Mouse (Mus musculus): ENCODE results near the gene Ip6k2. TPM values are rescaled to one million over a fixed set of nuclear protein-coding genes. Genes with fewer than 3 reads are reported as not detected.

The Ip6k2 gene
- polyA plus RNA-seq, 1 experiment from 2014 or later, result 88.1 TPM

- 0 out of 2 replicates have a peak overlapping the region, but pooled peaks have one; percentile 8 for H3K27ac ChIP-seq (ENCODE audit: low read depth)
- 70% methylated on average over 2 of the region's 2 CpGs for WGBS
- H3K36me3 ChIP-seq (ENCODE audit: insufficient read depth), result peaks cover 46% of the 10 kb centered on the region
- DNase-seq, result no peak
- no peaks in the 10 kb centered on the region for H3K27me3 ChIP-seq (ENCODE audit: insufficient read depth, low read length)
- peaks cover 16% of the 10 kb centered on the region for H3K4me1 ChIP-seq (ENCODE audit: insufficient read depth)
- ATAC-seq (ENCODE audit: insufficient read depth), result no peak
- TF ChIP-seq CTCF (IDR thresholded peaks at IDR 0.05; ENCODE audit: low read depth), result no peak
- no peaks in the 10 kb centered on the region for H3K9me3 ChIP-seq (ENCODE audit: low read depth, low read length)
- no peak overlapping the region for H3K9ac ChIP-seq
- H3K4me2 ChIP-seq, result no peak overlapping the region
- H3K4me3 ChIP-seq (ENCODE audit: low read depth, low read length), result no peak overlapping the region
Observed at GRCm38 (mm10) chr9:108795281-108795680, 11.7 kb downstream of the Ip6k2 start.

- ATAC-seq (ENCODE audit: insufficient read depth) (peak; percentile 59; the same call in 1 of the 2 replicates), DNase-seq (peak; percentile 35)
- 36% methylated on average over 11 of the region's 11 CpGs for WGBS
- no peak overlapping the region for H3K4me3 ChIP-seq (ENCODE audit: low read depth, low read length)
- H3K9ac ChIP-seq, result peak overlapping the region; percentile 23; the same call in 1 of the 2 replicates
- no peaks in the 10 kb centered on the region for H3K9me3 ChIP-seq (ENCODE audit: low read depth, low read length)
- H3K27ac ChIP-seq (ENCODE audit: low read depth), result 0 out of 2 replicates have a peak overlapping the region, but pooled peaks have one; percentile 8
- TF ChIP-seq CTCF (IDR thresholded peaks at IDR 0.05; ENCODE audit: low read depth), result no peak
- H3K4me2 ChIP-seq, result 0 out of 2 replicates have a peak overlapping the region, but pooled peaks have one; percentile 7
- H3K27me3 ChIP-seq (ENCODE audit: insufficient read depth, low read length), result no peaks in the 10 kb centered on the region
- H3K36me3 ChIP-seq (ENCODE audit: insufficient read depth), result peaks cover 51% of the 10 kb centered on the region
- peaks cover 16% of the 10 kb centered on the region for H3K4me1 ChIP-seq (ENCODE audit: insufficient read depth)
Observed at GRCm38 (mm10) chr9:108795762-108796161, 12.2 kb downstream of the Ip6k2 start.

DNA sequence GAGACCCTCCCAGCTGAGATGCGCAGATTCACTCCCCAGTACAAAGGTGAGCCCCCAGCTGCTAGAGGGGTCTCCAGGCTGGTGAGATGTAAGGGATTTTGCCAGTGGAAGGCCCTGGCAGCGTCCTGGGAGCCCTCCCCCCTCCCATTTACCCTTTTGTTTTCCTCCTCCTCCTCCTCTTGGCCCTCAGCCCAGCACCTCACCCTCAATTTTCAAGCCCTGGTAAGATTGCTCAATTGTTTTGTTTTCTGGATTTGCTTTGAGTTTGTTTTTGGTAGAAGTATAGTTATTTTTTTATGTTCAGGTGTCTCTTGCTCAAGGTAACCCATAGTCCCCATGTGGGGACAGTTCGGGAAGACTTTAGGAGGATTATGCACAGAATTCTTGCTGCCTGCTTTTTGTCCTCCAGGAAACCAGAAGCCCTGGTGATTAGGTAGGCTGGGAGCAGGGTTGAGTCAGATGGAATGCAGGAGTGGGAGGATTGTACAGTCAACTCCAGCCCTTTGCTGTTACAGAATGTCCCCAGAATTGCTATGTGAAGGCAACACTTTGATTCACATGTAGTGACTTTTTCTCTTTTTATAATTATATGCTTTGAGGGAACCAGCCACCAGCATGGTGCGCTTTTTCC, 12.9 kb downstream of the Ip6k2 start:
- Histone ChIP-seq H3K4me1 (ENCODE audit: insufficient read depth) (peaks cover 16% of the 10 kb centered on the region), H3K9ac (peak overlapping the region; percentile 23; the same call in 1 of the 2 replicates), H3K27me3 (ENCODE audit: insufficient read depth, low read length) (no peaks in the 10 kb centered on the region), H3K4me2 (0 out of 2 replicates have a peak overlapping the region, but pooled peaks have one; percentile 7), H3K27ac (ENCODE audit: low read depth) (no peak overlapping the region; the same call in 1 of the 2 replicates), H3K36me3 (ENCODE audit: insufficient read depth) (peaks cover 58% of the 10 kb centered on the region), H3K9me3 (ENCODE audit: low read depth, low read length) (no peaks in the 10 kb centered on the region), H3K4me3 (ENCODE audit: low read depth, low read length) (no peak overlapping the region)
- 81% methylated on average over 4 of the region's 4 CpGs for WGBS
- no peak for TF ChIP-seq CTCF (IDR thresholded peaks at IDR 0.05; ENCODE audit: low read depth)
- no peak for ATAC-seq (ENCODE audit: insufficient read depth)
- no peak for DNase-seq

DNA sequence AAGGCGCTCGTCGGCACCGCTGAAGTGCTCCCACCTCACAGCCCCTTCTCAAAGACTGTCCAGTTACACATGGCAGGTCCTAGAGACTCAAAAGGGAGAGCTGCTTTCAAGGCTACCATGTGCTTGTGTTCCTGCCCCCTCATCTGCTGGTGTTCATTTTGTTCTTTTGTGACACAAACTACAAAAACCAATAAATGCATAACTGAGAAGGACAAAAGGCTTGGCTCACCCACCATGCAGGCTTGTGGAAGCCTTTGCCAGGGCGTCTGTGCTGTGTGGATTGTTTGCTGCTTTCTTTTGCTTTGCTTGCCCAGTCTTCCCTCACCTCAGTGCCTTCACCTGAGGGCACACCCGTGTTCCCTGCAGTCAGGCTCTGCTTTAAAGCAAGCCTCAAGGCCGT, 13.9 kb downstream of the Ip6k2 start:
- no peak overlapping the region for H3K27ac ChIP-seq (ENCODE audit: low read depth)
- H3K9me3 ChIP-seq (ENCODE audit: low read depth, low read length), result no peaks in the 10 kb centered on the region
- peaks cover 16% of the 10 kb centered on the region for H3K4me1 ChIP-seq (ENCODE audit: insufficient read depth)
- peaks cover 68% of the 10 kb centered on the region for H3K36me3 ChIP-seq (ENCODE audit: insufficient read depth)
- H3K4me3 ChIP-seq (ENCODE audit: low read depth, low read length), result no peak overlapping the region
- H3K9ac ChIP-seq, result no peak overlapping the region
- DNase-seq (no peak), ATAC-seq (ENCODE audit: insufficient read depth) (no peak)
- no peaks in the 10 kb centered on the region for H3K27me3 ChIP-seq (ENCODE audit: insufficient read depth, low read length)
- TF ChIP-seq CTCF (IDR thresholded peaks at IDR 0.05; ENCODE audit: low read depth), result no peak
- 88% methylated on average over 7 of the region's 7 CpGs for WGBS
- H3K4me2 ChIP-seq, result no peak overlapping the region

- ATAC-seq (ENCODE audit: insufficient read depth) (no peak), DNase-seq (no peak)
- Histone ChIP-seq H3K36me3 (ENCODE audit: insufficient read depth) (peaks cover 80% of the 10 kb centered on the region), H3K9me3 (ENCODE audit: low read depth, low read length) (no peaks in the 10 kb centered on the region), H3K4me1 (ENCODE audit: insufficient read depth) (peaks cover 12% of the 10 kb centered on the region), H3K4me3 (ENCODE audit: low read depth, low read length) (no peak overlapping the region), H3K27me3 (ENCODE audit: insufficient read depth, low read length) (no peaks in the 10 kb centered on the region), H3K4me2 (no peak overlapping the region), H3K9ac (no peak overlapping the region), H3K27ac (ENCODE audit: low read depth) (no peak overlapping the region)
- TF ChIP-seq CTCF (IDR thresholded peaks at IDR 0.05; ENCODE audit: low read depth), result no peak
- WGBS, result 78% methylated on average over 5 of the region's 5 CpGs
Observed at GRCm38 (mm10) chr9:108798508-108799075, 15.0 kb downstream of the Ip6k2 start.

- DNase-seq, result no peak
- WGBS, result 70% methylated on average over 3 of the region's 3 CpGs
Observed at GRCm38 (mm10) chr9:108799564-108799963, 16.0 kb downstream of the Ip6k2 start.

GRCm38 (mm10) chr9:108805768-108806167, 22.2 kb downstream of the Ip6k2 start:
- no peak overlapping the region for H3K4me2 ChIP-seq
- no peak overlapping the region for H3K4me3 ChIP-seq (ENCODE audit: low read depth, low read length)
- no peaks in the 10 kb centered on the region for H3K9me3 ChIP-seq (ENCODE audit: low read depth, low read length)
- DNase-seq (no peak), ATAC-seq (ENCODE audit: insufficient read depth) (no peak)
- H3K36me3 ChIP-seq (ENCODE audit: insufficient read depth), result peaks cover 72% of the 10 kb centered on the region
- H3K27me3 ChIP-seq (ENCODE audit: insufficient read depth, low read length), result no peaks in the 10 kb centered on the region
- H3K27ac ChIP-seq (ENCODE audit: low read depth), result no peak overlapping the region
- H3K9ac ChIP-seq, result no peak overlapping the region
- 84% methylated on average over 8 of the region's 8 CpGs for WGBS
- H3K4me1 ChIP-seq (ENCODE audit: insufficient read depth), result peaks cover 6% of the 10 kb centered on the region; the same call in 1 of the 2 replicates
- no peak for TF ChIP-seq CTCF (IDR thresholded peaks at IDR 0.05; ENCODE audit: low read depth)

More at GRCm38 (mm10) chr9:108799564-108799963, 16.0 kb downstream of the Ip6k2 start:
- Histone ChIP-seq H3K27ac (ENCODE audit: low read depth) (no peak overlapping the region), H3K9ac (no peak overlapping the region), H3K27me3 (ENCODE audit: insufficient read depth, low read length) (no peaks in the 10 kb centered on the region), H3K9me3 (ENCODE audit: low read depth, low read length) (no peaks in the 10 kb centered on the region), H3K36me3 (ENCODE audit: insufficient read depth) (peaks cover 89% of the 10 kb centered on the region), H3K4me2 (no peak overlapping the region), H3K4me1 (ENCODE audit: insufficient read depth) (peaks cover 12% of the 10 kb centered on the region), H3K4me3 (ENCODE audit: low read depth, low read length) (no peak overlapping the region)
- ATAC-seq (ENCODE audit: insufficient read depth), result no peak
- TF ChIP-seq CTCF (IDR thresholded peaks at IDR 0.05; ENCODE audit: low read depth), result no peak

Measured in lung, embryonic 14.5 days (tissue).